9 mouse cellular contexts compared by ENCODE assay signal in the genomic region with DNA sequence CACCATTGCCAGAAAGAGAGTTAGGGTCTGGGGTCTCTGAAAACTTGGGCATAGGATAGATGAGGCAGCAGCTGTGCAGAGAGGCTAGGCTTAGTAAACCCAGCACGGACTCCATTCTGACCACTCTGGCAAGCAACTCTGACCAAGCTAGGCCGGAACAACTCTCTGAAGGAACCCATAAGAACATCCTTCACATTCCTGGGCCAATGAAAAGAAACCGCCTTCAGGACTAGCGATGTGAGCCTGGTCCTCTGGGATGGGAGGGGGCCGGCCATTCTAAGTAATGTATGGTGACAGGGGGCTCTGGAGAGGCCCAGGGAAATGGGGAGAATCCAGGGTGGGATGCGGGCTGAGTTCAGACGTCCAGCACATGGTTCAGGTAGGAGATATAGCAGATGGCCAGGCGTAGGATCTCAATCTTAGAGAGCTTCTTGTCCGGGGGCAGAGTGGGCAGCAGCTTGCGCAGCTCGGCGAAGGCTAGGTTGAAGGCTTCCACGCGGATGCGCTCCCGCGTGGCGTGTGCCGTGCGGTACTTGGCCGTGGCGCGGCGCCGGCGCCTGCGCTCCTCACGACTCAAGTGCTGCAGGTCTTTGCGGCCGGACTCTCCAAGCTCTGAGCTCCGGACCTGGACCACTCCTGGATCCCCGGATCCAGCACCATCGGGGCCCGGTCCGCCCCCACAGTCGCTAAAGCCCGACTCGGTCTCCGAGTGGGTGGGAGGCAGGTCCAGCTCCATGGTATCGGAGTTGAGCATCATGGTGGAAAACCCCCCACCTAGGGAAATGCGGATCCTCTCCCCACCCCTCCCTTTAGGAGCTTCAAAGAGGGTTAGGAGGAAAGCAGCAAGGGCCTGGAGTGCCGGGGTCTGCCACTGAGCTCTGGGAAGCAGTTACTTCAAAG. TPM values are rescaled to one million over a fixed set of nuclear protein-coding genes. Genes with fewer than 3 reads are reported as not detected.
DNase-seq lines count a peak whose midpoint lies in the region; ATAC-seq and TF ChIP-seq lines count a peak whose summit lies in the region.
"Had no signal": no experiment of that assay in that cellular context is flagged by ENCODE, and none has a peak within 500 bp of the region (broad histone marks: within the 10 kb centered on the region; RNA-seq: fewer than 3 reads in every experiment).

No protein-coding gene starts in this region.

- H3K27ac ChIP-seq in gastrocnemius, adult 2 months = no peak overlapping the region
- no peak overlapping the region for H3K27ac ChIP-seq in embryonic facial prominence, embryonic 15.5 days (replicated peaks)
- no peak overlapping the region for H3K27ac ChIP-seq in limb, embryonic 13.5 days
- H3K27ac ChIP-seq in stomach, embryonic 15.5 days = no peak overlapping the region

- no peak for TF ChIP-seq CTCF in gastrocnemius, adult 2 months (IDR thresholded peaks at IDR 0.05)

- peaks cover 40% of the 10 kb centered on the region for H3K4me1 ChIP-seq in embryonic facial prominence, embryonic 15.5 days
- H3K4me1 ChIP-seq in limb, embryonic 13.5 days = peaks cover 25% of the 10 kb centered on the region
- H3K4me1 ChIP-seq in stomach, embryonic 15.5 days = peaks cover 6% of the 10 kb centered on the region; the same call in 1 of the 2 replicates

- no peak for DNase-seq in gastrocnemius, adult 2 months
- DNase-seq in gastrocnemius, adult 8-10 months (ENCODE audit: low spot score in 2 of 2) = no peak
- DNase-seq in ES-CJ7 (ENCODE audit: low read depth, low spot score) = peak; percentile 44
- no peak for DNase-seq in adrenal gland, adult 2 months
- no peak for DNase-seq in frontal cortex, postnatal 14 days (ENCODE audit: low spot score in 2 of 2)

- no peak for ATAC-seq in embryonic facial prominence, embryonic 15.5 days (ENCODE audit: insufficient number of reproducible peaks, low FRiP score, low TSS enrichment, low read depth)
- no peak for ATAC-seq in limb, embryonic 13.5 days (ENCODE audit: low FRiP score, low read depth)
- ATAC-seq in stomach, embryonic 15.5 days (ENCODE audit: insufficient read depth, low FRiP score, low read depth) = no peak

- peak overlapping the region; percentile 54 for H3K4me3 ChIP-seq in gastrocnemius, adult 2 months
- H3K4me3 ChIP-seq in embryonic facial prominence, embryonic 15.5 days (replicated peaks) = peak overlapping the region; percentile 39
- peak overlapping the region; percentile 42 for H3K4me3 ChIP-seq in limb, embryonic 13.5 days
- peak overlapping the region; percentile 32 for H3K4me3 ChIP-seq in stomach, embryonic 15.5 days (replicated peaks)

- no peaks in the 10 kb centered on the region for H3K36me3 ChIP-seq in embryonic facial prominence, embryonic 15.5 days
- H3K36me3 ChIP-seq in limb, embryonic 13.5 days = no peaks in the 10 kb centered on the region
- no peaks in the 10 kb centered on the region for H3K36me3 ChIP-seq in stomach, embryonic 15.5 days

- H3K27me3 ChIP-seq in embryonic facial prominence, embryonic 15.5 days = peaks cover 53% of the 10 kb centered on the region
- H3K27me3 ChIP-seq in limb, embryonic 13.5 days = peaks cover 74% of the 10 kb centered on the region
- peaks cover 37% of the 10 kb centered on the region for H3K27me3 ChIP-seq in stomach, embryonic 15.5 days (replicated peaks)

- no peak overlapping the region for H3K9ac ChIP-seq in embryonic facial prominence, embryonic 15.5 days
- peak overlapping the region; percentile 65 for H3K9ac ChIP-seq in limb, embryonic 13.5 days
- H3K9ac ChIP-seq in stomach, embryonic 15.5 days = no peak overlapping the region

- no peaks in the 10 kb centered on the region for H3K9me3 ChIP-seq in embryonic facial prominence, embryonic 15.5 days (replicated peaks)
- no peaks in the 10 kb centered on the region for H3K9me3 ChIP-seq in limb, embryonic 13.5 days
- no peaks in the 10 kb centered on the region for H3K9me3 ChIP-seq in stomach, embryonic 15.5 days

- 4% methylated on average over 42 of the region's 42 CpGs for WGBS in embryonic facial prominence, embryonic 15.5 days
- WGBS in limb, embryonic 13.5 days = 2% methylated on average over 42 of the region's 42 CpGs
- 6% methylated on average over 42 of the region's 42 CpGs for WGBS in stomach, embryonic 15.5 days

- intact Hi-C loops in gastrocnemius, adult 2 months (cut with DNase I) = no loop called here

- H3K4me2 ChIP-seq in embryonic facial prominence, embryonic 15.5 days (replicated peaks) = peak overlapping the region; percentile 60
- peak overlapping the region; percentile 74 for H3K4me2 ChIP-seq in limb, embryonic 13.5 days (replicated peaks)
- H3K4me2 ChIP-seq in stomach, embryonic 15.5 days = peak overlapping the region; percentile 58

RNA-seq across cellular contexts. Expression of a gene that starts 3.6 kb away (rescaled TPM):
- total RNA-seq in gastrocnemius, adult 2 months (2021) = not detected
- total RNA-seq in gastrocnemius, adult 8-10 months (2022) = not detected
- polyA plus RNA-seq in embryonic facial prominence, embryonic 15.5 days (2015; fragmentation: Nextera tagmentation; extraction: Ambion mirVana) = 2.1 and 2.7 TPM in 2 replicates
- polyA plus RNA-seq in limb, embryonic 13.5 days (2015; fragmentation: Nextera tagmentation; extraction: Ambion mirVana) = not detected in 2 replicates
- polyA plus RNA-seq in stomach, embryonic 15.5 days (2015; fragmentation: Nextera tagmentation; extraction: Ambion mirVana) = not detected in 2 replicates
- not detected for total RNA-seq in adrenal gland, adult 2 months (2021)
- polyA plus RNA-seq in adrenal gland, adult 2 months (2012; rRNA removed) = not detected in 2 replicates
- polyA plus RNA-seq: gonadal fat pad, adult 2 months had no signal

RNA-seq across cellular contexts. Expression of a gene that starts 25.5 kb away (rescaled TPM):
- total RNA-seq in gastrocnemius, adult 2 months (2021) = under 1 TPM; 0.47 to 0.54 TPM
- 1 to 10 TPM in 1 of 4 experiments, under 1 TPM in 3; 0.75 to 1.4 (median 0.85) TPM for total RNA-seq in gastrocnemius, adult 8-10 months (2022)
- 20.1 and 22.7 TPM in 2 replicates for polyA plus RNA-seq in embryonic facial prominence, embryonic 15.5 days (2015; fragmentation: Nextera tagmentation; extraction: Ambion mirVana)
- polyA plus RNA-seq in limb, embryonic 13.5 days (2015; fragmentation: Nextera tagmentation; extraction: Ambion mirVana) = 20.7 and 20.8 TPM in 2 replicates
- polyA plus RNA-seq in stomach, embryonic 15.5 days (2015; fragmentation: Nextera tagmentation; extraction: Ambion mirVana) = 9.9 and 11.3 TPM in 2 replicates
- total RNA-seq in adrenal gland, adult 2 months (2021) = 1 to 10 TPM; 1.7 to 6.2 TPM
- polyA plus RNA-seq in adrenal gland, adult 2 months (2012; rRNA removed) = 2.9 and 3.6 TPM in 2 replicates

RNA-seq across cellular contexts. Expression of a gene that starts 28.5 kb away (rescaled TPM):
- total RNA-seq in gastrocnemius, adult 2 months (2021) = 10 to 100 TPM; 88.3 to 90.9 TPM
- 100 to 1,000 TPM in 1 of 4 experiments, 10 to 100 TPM in 3; 82.9 to 101 (median 85.3) TPM for total RNA-seq in gastrocnemius, adult 8-10 months (2022)
- 231 and 235 TPM in 2 replicates for polyA plus RNA-seq in embryonic facial prominence, embryonic 15.5 days (2015; fragmentation: Nextera tagmentation; extraction: Ambion mirVana)
- 247 and 281 TPM in 2 replicates for polyA plus RNA-seq in limb, embryonic 13.5 days (2015; fragmentation: Nextera tagmentation; extraction: Ambion mirVana)
- polyA plus RNA-seq in stomach, embryonic 15.5 days (2015; fragmentation: Nextera tagmentation; extraction: Ambion mirVana) = 190 and 220 TPM in 2 replicates
- total RNA-seq in adrenal gland, adult 2 months (2021) = 100 to 1,000 TPM; 174 to 178 TPM
- polyA plus RNA-seq in adrenal gland, adult 2 months (2012; rRNA removed) = 11.0 and 21.1 TPM in 2 replicates

RNA-seq across cellular contexts. Expression of a gene that starts 28.8 kb away (rescaled TPM):
- 10 to 100 TPM; 27.1 to 31.9 TPM for total RNA-seq in gastrocnemius, adult 2 months (2021)
- 10 to 100 TPM; 23.6 to 28.9 (median 24.8) TPM for total RNA-seq in gastrocnemius, adult 8-10 months (2022)
- 117 and 121 TPM in 2 replicates for polyA plus RNA-seq in embryonic facial prominence, embryonic 15.5 days (2015; fragmentation: Nextera tagmentation; extraction: Ambion mirVana)
- 102 and 107 TPM in 2 replicates for polyA plus RNA-seq in limb, embryonic 13.5 days (2015; fragmentation: Nextera tagmentation; extraction: Ambion mirVana)
- 114 and 133 TPM in 2 replicates for polyA plus RNA-seq in stomach, embryonic 15.5 days (2015; fragmentation: Nextera tagmentation; extraction: Ambion mirVana)
- 10 to 100 TPM; 83.9 to 85.7 TPM for total RNA-seq in adrenal gland, adult 2 months (2021)
- 62.9 and 83.8 TPM in 2 replicates for polyA plus RNA-seq in adrenal gland, adult 2 months (2012; rRNA removed)
